Comparison of ENCODE assay signal across 9 mouse cellular contexts in genomic region chr4:133129391-133129790, GRCm38 (mm10). TPM values are rescaled to one million over a fixed set of nuclear protein-coding genes. Genes with fewer than 3 reads are reported as not detected.
A peak's percentile ranks its signal among the peaks of the same experiment; 100 is the strongest.
DNase-seq lines count a peak whose midpoint lies in the region; ATAC-seq and TF ChIP-seq lines count a peak whose summit lies in the region.
"Had no signal": no experiment of that assay in that cellular context is flagged by ENCODE, and none has a peak within 500 bp of the region (broad histone marks: within the 10 kb centered on the region; RNA-seq: fewer than 3 reads in every experiment).

No protein-coding gene starts in this region.

- peak overlapping the region; percentile 90 for H3K4me2 ChIP-seq in heart, embryonic 12.5 days
- H3K4me2 ChIP-seq in heart, postnatal 0 days (ENCODE audit: low read depth, low read length) = peak overlapping the region; percentile 89

- peaks cover 4% of the 10 kb centered on the region; the same call in 1 of the 2 replicates for H3K36me3 ChIP-seq in heart, embryonic 12.5 days
- peaks cover 6% of the 10 kb centered on the region; the same call in 1 of the 2 replicates for H3K36me3 ChIP-seq in heart, postnatal 0 days (replicated peaks; ENCODE audit: control insufficient read depth, insufficient read depth, low read length)

- peaks cover 24% of the 10 kb centered on the region for H3K4me1 ChIP-seq in heart, embryonic 12.5 days (replicated peaks)
- H3K4me1 ChIP-seq in heart, postnatal 0 days (ENCODE audit: control insufficient read depth, insufficient read depth) = peaks cover 12% of the 10 kb centered on the region

- 65% methylated on average over 11 of the region's 11 CpGs for WGBS in heart, embryonic 12.5 days
- 51% methylated on average over 11 of the region's 11 CpGs for WGBS in heart, postnatal 0 days

- peak overlapping the region; percentile 76 for H3K4me3 ChIP-seq in heart, embryonic 12.5 days
- peak overlapping the region; percentile 97 for H3K4me3 ChIP-seq in heart, postnatal 0 days (ENCODE audit: low read depth, low read length)

- H3K27ac ChIP-seq in heart, embryonic 12.5 days (ENCODE audit: poor library complexity, severe bottlenecking) = peak overlapping the region; percentile 59
- peak overlapping the region; percentile 96 for H3K27ac ChIP-seq in heart, postnatal 0 days (ENCODE audit: low read depth)

- H3K9ac ChIP-seq in heart, embryonic 12.5 days = peak overlapping the region; percentile 64
- H3K9ac ChIP-seq in heart, postnatal 0 days (replicated peaks; ENCODE audit: low read depth, low read length) = peak overlapping the region; percentile 39; the same call in 1 of the 2 replicates

- no peak for ATAC-seq in heart, embryonic 12.5 days (ENCODE audit: insufficient number of reproducible peaks, low FRiP score)
- no peak for ATAC-seq in heart, postnatal 0 days (ENCODE audit: insufficient read depth, low read depth)
- no peak for ATAC-seq in frontal cortex, adult (ENCODE audit: low TSS enrichment)

- intact Hi-C loops in heart, postnatal 25 days (cut with DNase I) = no loop called here

- H3K9me3 ChIP-seq in heart, embryonic 12.5 days (replicated peaks) = 0 out of 2 replicates have a peak, but pooled peaks cover under 1% of the 10 kb centered on the region
- 0 out of 2 replicates have a peak, but pooled peaks cover under 1% of the 10 kb centered on the region for H3K9me3 ChIP-seq in heart, postnatal 0 days (replicated peaks; ENCODE audit: control insufficient read depth, low read length)

- no peak for TF ChIP-seq CTCF in heart, postnatal 0 days (IDR thresholded peaks at IDR 0.05; ENCODE audit: low read depth)

- H3K27me3 ChIP-seq in heart, embryonic 12.5 days (replicated peaks) = no peaks in the 10 kb centered on the region
- no peaks in the 10 kb centered on the region for H3K27me3 ChIP-seq in heart, postnatal 0 days (ENCODE audit: control insufficient read depth, insufficient read depth, low read length)
- H3K27me3 ChIP-seq: Patski had no signal

- DNase-seq in heart, postnatal 25 days (ENCODE audit: low spot score) = no peak
- DNase-seq in T-cell, adult 2 months (ENCODE audit: low spot score) = peak; percentile 51
- DNase-seq in heart, postnatal 0 days (ENCODE audit: low spot score) = no peak
- DNase-seq in lung, postnatal 10 days = peak; percentile 26
- DNase-seq in c-Kit-positive CD71-positive TER-119-positive erythroid progenitor cells, embryonic 14.5 days (ENCODE audit: low spot score) = no peak
- no peak for DNase-seq in right cerebral cortex, adult 2 months (ENCODE audit: low spot score in 2 of 2)

- no peak for TF ChIP-seq EP300 in heart, postnatal 0 days (IDR thresholded peaks at IDR 0.05; ENCODE audit: low read depth)

RNA-seq across cellular contexts. Expression of gene Wasf2, which starts 0.9 kb away (rescaled TPM):
- 68.5 and 70.1 TPM in 2 replicates for polyA plus RNA-seq in heart, embryonic 12.5 days (2016; fragmentation: Nextera tagmentation; extraction: Ambion mirVana)
- 100 to 1,000 TPM in 1 of 2 experiments, 10 to 100 TPM in 1; 77.7 to 110 TPM for total RNA-seq in heart, postnatal 25 days (2021)
- total RNA-seq in heart, postnatal 0 days (2014; rRNA removed; ENCODE audit: low replicate concordance) = 54.5 and 119 TPM in 2 replicates
- polyA plus RNA-seq in heart, postnatal 0 days (2015; fragmentation: Nextera tagmentation; extraction: Ambion mirVana) = 55.4 and 62.4 TPM in 2 replicates

Comparison
In these comparisons a context has a peak if more than half of its experiments do, and no peak if none do; other contexts are left out.
1. DNase-seq: peak in T-cell, adult 2 months (single experiment) and lung, postnatal 10 days (single experiment); none in heart, postnatal 25 days (single experiment), heart, postnatal 0 days (single experiment), c-Kit-positive CD71-positive TER-119-positive erythroid progenitor cells, embryonic 14.5 days (single experiment) and right cerebral cortex, adult 2 months (0 of 2).